Mouse (Mus musculus) thymus, postnatal 25 days (tissue): ENCODE measurements at regions not wholly inside any gene's neighbourhood (a gene's known extent, or its start where the extent isn't known, plus 50 kb on each side); places are given as distances from the start of the nearest gene placed in this dataset.
A peak's percentile ranks its signal among the peaks of the same experiment; 100 is the strongest.

Experiments used
- DNase-seq: peaks from one replicate; pipeline ENCODE4 v3.0.0; 2022

GRCm38 (mm10) chr1:138343451-138343850 lies 69.9 kb downstream of the Atp6v1g3 start:
- no peak for DNase-seq

- DNase-seq, result no peak
Observed at GRCm38 (mm10) chr1:138344920-138345319, 71.4 kb downstream of the Atp6v1g3 start.

GRCm38 (mm10) chr1:138345992-138346391 lies 72.5 kb downstream of the Atp6v1g3 start:
- DNase-seq, result no peak

GRCm38 (mm10) chr1:138346904-138347303 lies 73.4 kb downstream of the Atp6v1g3 start:
- DNase-seq, result no peak

GRCm38 (mm10) chr1:138348447-138348846 lies 74.9 kb downstream of the Atp6v1g3 start:
- peak; percentile 9 for DNase-seq

GRCm38 (mm10) chr1:138349099-138349498 lies 75.6 kb downstream of the Atp6v1g3 start:
- DNase-seq, result no peak

- DNase-seq, result no peak
Observed at GRCm38 (mm10) chr1:138356407-138356806, 82.9 kb downstream of the Atp6v1g3 start.

GRCm38 (mm10) chr1:138362684-138363472 lies 89.3 kb downstream of the Atp6v1g3 start:
- no peak for DNase-seq

GRCm38 (mm10) chr1:138369953-138370482 lies 96.5 kb downstream of the Atp6v1g3 start:
- no peak for DNase-seq

- DNase-seq, result no peak
Observed at GRCm38 (mm10) chr1:138371474-138371873, 97.9 kb downstream of the Atp6v1g3 start.

- no peak for DNase-seq
Observed at GRCm38 (mm10) chr1:138384146-138384545, 110.6 kb downstream of the Atp6v1g3 start.

GRCm38 (mm10) chr1:138385156-138385841 lies 111.8 kb downstream of the Atp6v1g3 start:
- peak; percentile 5 for DNase-seq

- no peak for DNase-seq
Observed at GRCm38 (mm10) chr1:138386001-138386400, 112.5 kb downstream of the Atp6v1g3 start.

- no peak for DNase-seq
Observed at GRCm38 (mm10) chr1:138388634-138389033, 115.1 kb downstream of the Atp6v1g3 start.

- no peak for DNase-seq
Observed at GRCm38 (mm10) chr1:138389676-138390075, 116.1 kb downstream of the Atp6v1g3 start.

GRCm38 (mm10) chr1:138418610-138419009 lies 145.1 kb downstream of the Atp6v1g3 start:
- no peak for DNase-seq

GRCm38 (mm10) chr1:138427416-138427815 lies 153.9 kb downstream of the Atp6v1g3 start:
- DNase-seq, result no peak
